Mouse (Mus musculus) spleen, adult 18-20 months (tissue): ENCODE data around the gene Ccdc162.

Source experiments
- DNase-seq, 2 experiments: peaks; one replicate each; pipeline ENCODE4 v3.0.0; 2022; ENCODE audit warnings: mixed read lengths in 2 of 2

Ccdc162 gene

GRCm38 (mm10) chr10:41632062-41632461 is 84.4 kb downstream of the Ccdc162 start:
- no peak for DNase-seq

- DNase-seq = no peak
Measured at GRCm38 (mm10) chr10:41626996-41627395, 89.4 kb downstream of the Ccdc162 start.

GRCm38 (mm10) chr10:41619988-41620387 is 96.4 kb downstream of the Ccdc162 start:
- DNase-seq = no peak

GRCm38 (mm10) chr10:41615487-41615886 is 100.9 kb downstream of the Ccdc162 start:
- no peak for DNase-seq

- no peak for DNase-seq
Measured at GRCm38 (mm10) chr10:41611941-41612340, 104.5 kb downstream of the Ccdc162 start.

GRCm38 (mm10) chr10:41609475-41609874 is 107.0 kb downstream of the Ccdc162 start:
- DNase-seq = no peak

- no peak for DNase-seq
Measured at GRCm38 (mm10) chr10:41608485-41608884, 107.9 kb downstream of the Ccdc162 start.

GRCm38 (mm10) chr10:41602667-41603066 is 113.8 kb downstream of the Ccdc162 start:
- DNase-seq = no peak

GRCm38 (mm10) chr10:41601898-41602545 is 114.4 kb downstream of the Ccdc162 start:
- peak in 1 of 2 experiments; percentile 20 for DNase-seq

- no peak for DNase-seq
Measured at GRCm38 (mm10) chr10:41601302-41601701, 115.1 kb downstream of the Ccdc162 start.

- no peak for DNase-seq
Measured at GRCm38 (mm10) chr10:41599051-41599450, 117.4 kb downstream of the Ccdc162 start.

GRCm38 (mm10) chr10:41598221-41598620 is 118.2 kb downstream of the Ccdc162 start:
- DNase-seq = no peak

GRCm38 (mm10) chr10:41595550-41595949 is 120.9 kb downstream of the Ccdc162 start:
- peak; percentile 35 to 48 for DNase-seq

- DNase-seq = no peak
Measured at GRCm38 (mm10) chr10:41594957-41595356, 121.5 kb downstream of the Ccdc162 start.

GRCm38 (mm10) chr10:41594433-41594832 is 122.0 kb downstream of the Ccdc162 start:
- DNase-seq = no peak

- no peak for DNase-seq
Measured at GRCm38 (mm10) chr10:41588616-41589015, 127.8 kb downstream of the Ccdc162 start.

GRCm38 (mm10) chr10:41586947-41587852 is 129.2 kb downstream of the Ccdc162 start:
- DNase-seq = no peak

GRCm38 (mm10) chr10:41583383-41583782 is 133.1 kb downstream of the Ccdc162 start:
- DNase-seq = no peak

GRCm38 (mm10) chr10:41582901-41583361 is 133.5 kb downstream of the Ccdc162 start:
- DNase-seq = no peak

- no peak for DNase-seq
Measured at GRCm38 (mm10) chr10:41580441-41580840, 136.0 kb downstream of the Ccdc162 start.

- DNase-seq = no peak
Measured at GRCm38 (mm10) chr10:41578541-41578940, 137.9 kb downstream of the Ccdc162 start.

- no peak for DNase-seq
Measured at GRCm38 (mm10) chr10:41576328-41576833, 140.1 kb downstream of the Ccdc162 start.

GRCm38 (mm10) chr10:41575451-41576327 is 140.7 kb downstream of the Ccdc162 start:
- no peak for DNase-seq
